Mouse (Mus musculus) ES-E14 (cell line): Measurements from ENCODE around the gene 0610010K14Rik.

Experiments used
- CHD2 ChIP-seq: IDR thresholded peaks from 2 replicates; pipeline ENCODE4 v1.6.1; 2014; ENCODE audit warnings: mild to moderate bottlenecking, low read depth, low read length, inconsistent platforms
- HCFC1 ChIP-seq: IDR thresholded peaks from 2 replicates; pipeline ENCODE4 v1.6.1; 2012; ENCODE audit warnings: low read length, inconsistent platforms, borderline replicate concordance; ENCODE audit not compliant: insufficient read depth
- MAFK ChIP-seq: IDR thresholded peaks from 2 replicates; pipeline ENCODE4 v1.6.1; 2014; ENCODE audit warnings: mild to moderate bottlenecking, low read depth, low read length, inconsistent platforms; ENCODE audit not compliant: insufficient read depth

- no peak for TF ChIP-seq MAFK
- TF ChIP-seq CHD2, result no peak
- TF ChIP-seq HCFC1, result no peak
Measured at GRCm38 (mm10) chr11:70234497-70234896, 3.2 kb downstream of the 0610010K14Rik start.
